Mouse (Mus musculus) lung, adult 2 months (tissue): ENCODE measurements around the gene Pnpla1.

Experiments used
- CTCF ChIP-seq: fragments of 200-500 bp; IDR thresholded peaks from 2 replicates; pipeline ENCODE4 v1.5.1; 2011; ENCODE audit warnings: mild to moderate bottlenecking, low read length, control low read depth; ENCODE audit not compliant: insufficient read depth
- POLR2A ChIP-seq: fragments of 200-500 bp; IDR thresholded peaks from 2 replicates; pipeline ENCODE4 v1.6.1; 2011; ENCODE audit warnings: low read depth, mild to moderate bottlenecking, control low read depth, low read length, borderline replicate concordance; ENCODE audit errors: extremely low read depth

GRCm38 (mm10) chr17:28825359-28826041 is 32.7 kb upstream of the Pnpla1 start:
- TF ChIP-seq CTCF, result no peak
- TF ChIP-seq POLR2A, result no peak
